Mouse (Mus musculus) forebrain, embryonic 15.5 days (tissue): ENCODE results near the gene Pde6g. TPM values are rescaled to one million over a fixed set of nuclear protein-coding genes. Genes with fewer than 3 reads are reported as not detected.

Experiments
- ATAC-seq: fragments of 200-750 bp; cut with Nextera tagmentation; replicated peaks from 2 replicates; pipeline ENCODE4 v1.8.0; 2017; ENCODE audit warnings: mild to moderate bottlenecking, moderate TSS enrichment, moderate library complexity
- H3K27ac ChIP-seq: fragments of 300-500 bp; sonication (generic); replicated peaks from 2 replicates; pipeline ENCODE4 v1.5.1; 2015; ENCODE audit warnings: mild to moderate bottlenecking, inconsistent platforms
- H3K27me3 ChIP-seq: fragments of 300-500 bp; sonication (generic); 2 replicates; pipeline ENCODE4 v1.6.1; 2015; ENCODE audit warnings: inconsistent platforms
- H3K36me3 ChIP-seq: fragments of 300-500 bp; sonication (generic); 2 replicates; pipeline ENCODE4 v1.6.1; 2015; ENCODE audit warnings: mild to moderate bottlenecking, inconsistent platforms
- H3K4me1 ChIP-seq: fragments of 300-500 bp; sonication (generic); 2 replicates; pipeline ENCODE4 v1.6.1; 2015; ENCODE audit warnings: inconsistent platforms
- H3K4me2 ChIP-seq: fragments of 300-500 bp; sonication (generic); replicated peaks from 2 replicates; pipeline ENCODE4 v1.6.1; 2015; ENCODE audit warnings: mild to moderate bottlenecking, inconsistent platforms
- H3K4me3 ChIP-seq: fragments of 300-500 bp; sonication (generic); 2 replicates; pipeline ENCODE4 v1.5.1; 2015; ENCODE audit warnings: mild to moderate bottlenecking, inconsistent platforms
- H3K9ac ChIP-seq: fragments of 300-500 bp; sonication (generic); replicated peaks from 2 replicates; pipeline ENCODE4 v1.6.1; 2015; ENCODE audit warnings: mild to moderate bottlenecking, inconsistent platforms
- H3K9me3 ChIP-seq: fragments of 300-500 bp; sonication (generic); 2 replicates; pipeline ENCODE4 v1.6.1; 2016; ENCODE audit warnings: inconsistent platforms
- WGBS: fragments of 180-500 bp; shearing (Covaris S2); methylation state at CpG from one replicate; pipeline ENCODE4 v1.1.7; 2015; ENCODE audit warnings: mixed read lengths; 5-methylcytosine and 5-hydroxymethylcytosine counted together
- polyA plus RNA-seq: library from polyadenylated mRNA; unstranded; fragments of >200 nt; fragmentation: Nextera tagmentation; extraction: Ambion mirVana; gene quantifications from 2 replicates; pipeline ENCODE4 v1.2.1, GENCODE M21; 2015

The Pde6g gene
- 0.18 TPM in 1 of 2 replicates, not detected in the other for polyA plus RNA-seq

- no peak within 1 kb of the TSS for H3K4me2 ChIP-seq
- H3K9me3 ChIP-seq: no peaks in the 10 kb centered on the region
- H3K4me1 ChIP-seq: peaks cover 8% of the 10 kb centered on the region
- H3K9ac ChIP-seq: no peak within 1 kb of the TSS
- no peaks in the 10 kb centered on the region for H3K36me3 ChIP-seq
- no peak within 1 kb of the TSS for H3K27ac ChIP-seq
- H3K27me3 ChIP-seq: no peaks in the 10 kb centered on the region
- H3K4me3 ChIP-seq: no peak within 1 kb of the TSS
- ATAC-seq: no peak
- WGBS: 86% methylated on average over 4 of the region's 4 CpGs
Measured at GRCm38 (mm10) chr11:120453306-120453705, at the start of gene Pde6g. Gene Pde6g, minus strand, starts transcription at chr11:120453500.

- no peaks in the 10 kb centered on the region for H3K4me1 ChIP-seq
- no peak overlapping the region for H3K9ac ChIP-seq
- no peak overlapping the region for H3K27ac ChIP-seq
- no peaks in the 10 kb centered on the region for H3K27me3 ChIP-seq
- 87% methylated on average over 4 of the region's 4 CpGs for WGBS
- no peaks in the 10 kb centered on the region for H3K9me3 ChIP-seq
- peaks cover 6% of the 10 kb centered on the region; the same call in 1 of the 2 replicates for H3K36me3 ChIP-seq
- no peak for ATAC-seq
- H3K4me3 ChIP-seq: no peak overlapping the region
- no peak overlapping the region for H3K4me2 ChIP-seq
Measured at GRCm38 (mm10) chr11:120501701-120502100, 48.4 kb upstream of the Pde6g start.

GRCm38 (mm10) chr11:120501018-120501417, 47.7 kb upstream of the Pde6g start:
- no peak overlapping the region for H3K4me2 ChIP-seq
- H3K36me3 ChIP-seq: peaks cover 12% of the 10 kb centered on the region; the same call in 1 of the 2 replicates
- ATAC-seq: no peak
- H3K9me3 ChIP-seq: no peaks in the 10 kb centered on the region
- H3K4me3 ChIP-seq: no peak overlapping the region
- no peak overlapping the region for H3K9ac ChIP-seq
- WGBS: 71% methylated on average over 6 of the region's 6 CpGs
- H3K4me1 ChIP-seq: no peaks in the 10 kb centered on the region
- no peaks in the 10 kb centered on the region for H3K27me3 ChIP-seq
- H3K27ac ChIP-seq: no peak overlapping the region

- WGBS: 32% methylated on average over 3 of the region's 3 CpGs
- Histone ChIP-seq H3K27ac (no peak overlapping the region), H3K27me3 (no peaks in the 10 kb centered on the region), H3K9me3 (no peaks in the 10 kb centered on the region), H3K4me1 (no peaks in the 10 kb centered on the region), H3K4me2 (no peak overlapping the region), H3K36me3 (peaks cover 16% of the 10 kb centered on the region; the same call in 1 of the 2 replicates), H3K4me3 (no peak overlapping the region), H3K9ac (no peak overlapping the region)
- no peak for ATAC-seq
Measured at GRCm38 (mm10) chr11:120500357-120500756, 47.1 kb upstream of the Pde6g start.

- Histone ChIP-seq H3K27ac (no peak overlapping the region), H3K4me2 (no peak overlapping the region), H3K36me3 (peaks cover 20% of the 10 kb centered on the region), H3K9me3 (no peaks in the 10 kb centered on the region), H3K27me3 (no peaks in the 10 kb centered on the region), H3K9ac (no peak overlapping the region), H3K4me3 (no peak overlapping the region), H3K4me1 (no peaks in the 10 kb centered on the region)
- ATAC-seq: no peak
- WGBS: 83% methylated on average over 6 of the region's 6 CpGs
Measured at GRCm38 (mm10) chr11:120499894-120500293, 46.6 kb upstream of the Pde6g start.

- Histone ChIP-seq H3K4me2 (no peak overlapping the region), H3K36me3 (peaks cover 21% of the 10 kb centered on the region), H3K27ac (no peak overlapping the region), H3K9me3 (no peaks in the 10 kb centered on the region), H3K4me1 (no peaks in the 10 kb centered on the region), H3K4me3 (no peak overlapping the region), H3K27me3 (no peaks in the 10 kb centered on the region), H3K9ac (no peak overlapping the region)
- 93% methylated on average over 5 of the region's 5 CpGs for WGBS
- ATAC-seq: no peak
Measured at GRCm38 (mm10) chr11:120498891-120499290, 45.6 kb upstream of the Pde6g start.

- peaks cover 7% of the 10 kb centered on the region for H3K4me1 ChIP-seq
- no peak overlapping the region for H3K9ac ChIP-seq
- WGBS: 93% methylated on average over 12 of the region's 12 CpGs
- H3K4me2 ChIP-seq: no peak overlapping the region
- no peak for ATAC-seq
- H3K4me3 ChIP-seq: no peak overlapping the region
- H3K27ac ChIP-seq: no peak overlapping the region
- no peaks in the 10 kb centered on the region for H3K9me3 ChIP-seq
- peaks cover 21% of the 10 kb centered on the region for H3K36me3 ChIP-seq
- H3K27me3 ChIP-seq: no peaks in the 10 kb centered on the region
Measured at GRCm38 (mm10) chr11:120498226-120498625, 44.9 kb upstream of the Pde6g start.

GRCm38 (mm10) chr11:120497436-120497835, 44.1 kb upstream of the Pde6g start:
- H3K4me2 ChIP-seq: no peak overlapping the region
- WGBS: 91% methylated on average over 3 of the region's 3 CpGs
- no peak overlapping the region for H3K9ac ChIP-seq
- peaks cover 21% of the 10 kb centered on the region for H3K36me3 ChIP-seq
- no peak overlapping the region for H3K4me3 ChIP-seq
- H3K9me3 ChIP-seq: no peaks in the 10 kb centered on the region
- no peak for ATAC-seq
- H3K4me1 ChIP-seq: peaks cover 15% of the 10 kb centered on the region
- no peak overlapping the region for H3K27ac ChIP-seq
- H3K27me3 ChIP-seq: no peaks in the 10 kb centered on the region

GRCm38 (mm10) chr11:120493911-120494310, 40.6 kb upstream of the Pde6g start:
- 0 out of 2 replicates have a peak overlapping the region, but pooled peaks have one; percentile 97 for H3K4me2 ChIP-seq
- no peaks in the 10 kb centered on the region for H3K27me3 ChIP-seq
- no peak overlapping the region for H3K9ac ChIP-seq
- no peak for ATAC-seq
- peaks cover 21% of the 10 kb centered on the region for H3K36me3 ChIP-seq
- H3K4me3 ChIP-seq: no peak overlapping the region; the same call in 1 of the 2 replicates
- 91% methylated on average over 3 of the region's 3 CpGs for WGBS
- H3K4me1 ChIP-seq: peaks cover 31% of the 10 kb centered on the region
- H3K27ac ChIP-seq: no peak overlapping the region
- no peaks in the 10 kb centered on the region for H3K9me3 ChIP-seq

GRCm38 (mm10) chr11:120493351-120493750, 40.1 kb upstream of the Pde6g start:
- Histone ChIP-seq H3K36me3 (peaks cover 24% of the 10 kb centered on the region), H3K4me2 (peak overlapping the region; percentile 97), H3K9ac (peak overlapping the region; percentile 78; the same call in 1 of the 2 replicates), H3K4me1 (peaks cover 31% of the 10 kb centered on the region), H3K9me3 (no peaks in the 10 kb centered on the region), H3K4me3 (peak overlapping the region; percentile 80), H3K27me3 (no peaks in the 10 kb centered on the region), H3K27ac (peak overlapping the region; percentile 42)
- WGBS: 40% methylated on average over 3 of the region's 3 CpGs
- no peak for ATAC-seq

GRCm38 (mm10) chr11:120492878-120493203, 39.5 kb upstream of the Pde6g start:
- Histone ChIP-seq H3K9me3 (no peaks in the 10 kb centered on the region), H3K9ac (peak overlapping the region; percentile 78), H3K36me3 (peaks cover 28% of the 10 kb centered on the region), H3K4me1 (peaks cover 31% of the 10 kb centered on the region), H3K27ac (peak overlapping the region; percentile 42), H3K27me3 (no peaks in the 10 kb centered on the region), H3K4me2 (peak overlapping the region; percentile 97), H3K4me3 (peak overlapping the region; percentile 80)
- 18% methylated on average over 3 of the region's 3 CpGs for WGBS
- ATAC-seq: no peak

GRCm38 (mm10) chr11:120492024-120492877, 39.0 kb upstream of the Pde6g start:
- Histone ChIP-seq H3K27me3 (no peaks in the 10 kb centered on the region), H3K4me3 (peak overlapping the region; percentile 80), H3K9me3 (no peaks in the 10 kb centered on the region), H3K4me1 (peaks cover 31% of the 10 kb centered on the region), H3K4me2 (peak overlapping the region; percentile 97), H3K27ac (peak overlapping the region; percentile 76), H3K36me3 (peaks cover 34% of the 10 kb centered on the region), H3K9ac (peak overlapping the region; percentile 78)
- WGBS: under 1% methylated on average over 48 of the region's 48 CpGs
- peak; percentile 64 for ATAC-seq
